Mouse (Mus musculus) MEL (cell line): Measurements from ENCODE around the gene Gm21739. TPM values are rescaled to one million over a fixed set of nuclear protein-coding genes. Genes with fewer than 3 reads are reported as not detected.
"Not testable (repeated sequence)": the region's sequence is repeated elsewhere in the genome, so short reads cannot be mapped to it uniquely, and the experiment has no call there.

Experiments
- DNase-seq: peaks from one replicate; pipeline ENCODE4 v3.0.0; 2011; ENCODE audit warnings: low read depth, low spot score
- H3K27ac ChIP-seq: 2 replicates; pipeline ENCODE4 v1.5.1; 2012; ENCODE audit warnings: low read depth, mild to moderate bottlenecking, control low read depth, low read length, moderate library complexity; ENCODE audit not compliant: control insufficient read depth
- H3K27me3 ChIP-seq, 2 experiments: fragments of 150-350 bp in 1 of 2; sonication (generic) in 1 of 2; 2 replicates each; pipeline ENCODE4 v1.6.1; 2012; ENCODE audit warnings: low read length in 2 of 2, mild to moderate bottlenecking in 2 of 2, improper control_type of control experiment in 1 of 2, moderate library complexity in 1 of 2; ENCODE audit not compliant: insufficient read depth in 2 of 2, control insufficient read depth in 1 of 2
- H3K36me3 ChIP-seq, 2 experiments: 2 replicates each; pipeline ENCODE4 v1.6.1; 2012 to 2014; ENCODE audit warnings: low read length in 2 of 2, improper control_type of control experiment in 1 of 2, inconsistent platforms in 1 of 2, mild to moderate bottlenecking in 1 of 2; ENCODE audit not compliant: insufficient read depth in 2 of 2, control insufficient read depth in 1 of 2
- H3K4me1 ChIP-seq, 2 experiments: fragments of 150-350 bp in 1 of 2; sonication (generic) in 1 of 2; 2 replicates each; pipeline ENCODE4 v1.6.1; 2012; ENCODE audit warnings: low read length in 2 of 2, improper control_type of control experiment in 1 of 2, mild to moderate bottlenecking in 1 of 2; ENCODE audit not compliant: insufficient read depth in 2 of 2, control insufficient read depth in 1 of 2
- H3K4me3 ChIP-seq, 2 experiments: fragments of 150-350 bp in 1 of 2; sonication (generic) in 1 of 2; 2 replicates each; pipeline ENCODE4 v1.5.1; 2012; ENCODE audit warnings: low read depth in 2 of 2, low read length in 2 of 2, mild to moderate bottlenecking in 2 of 2, moderate library complexity in 2 of 2, control low read depth in 1 of 2, improper control_type of control experiment in 1 of 2; ENCODE audit not compliant: control insufficient read depth in 1 of 2, insufficient read depth in 1 of 2
- H3K79me2 ChIP-seq: 2 replicates; pipeline ENCODE4 v1.6.1; 2012; ENCODE audit warnings: mild to moderate bottlenecking, low read length, moderate library complexity; ENCODE audit not compliant: control insufficient read depth, poor library complexity, insufficient read depth
- H3K9ac ChIP-seq: 2 replicates; pipeline ENCODE4 v1.6.1; 2012; ENCODE audit warnings: low read depth, mild to moderate bottlenecking, control low read depth, low read length, moderate library complexity; ENCODE audit not compliant: control insufficient read depth, poor library complexity, severe bottlenecking
- H3K9me3 ChIP-seq: fragments of 150-350 bp; sonication (generic); replicated peaks from 2 replicates; pipeline ENCODE4 v1.6.1; 2012; ENCODE audit warnings: mild to moderate bottlenecking, low read length, improper control_type of control experiment, moderate library complexity; ENCODE audit not compliant: insufficient read depth
- polyA plus RNA-seq, 2 experiments: library from polyadenylated mRNA; stranded (reverse) in 1 of 2; unstranded in 1 of 2; fragments of >175 nt in 1 of 2; fragments of >200 nt in 1 of 2; gene quantifications; 2 replicates each; pipeline versions ENCODE4 v1.2.1 to v1.2.4; 2012; ENCODE audit warnings: low replicate concordance in 2 of 2, low read depth in 1 of 2; ENCODE audit not compliant: insufficient read length in 2 of 2, insufficient read depth in 1 of 2, missing spikeins in 1 of 2
- total RNA-seq: library from RNA; depleted of rRNA; stranded (reverse); fragments of 300-350 nt; gene quantifications from 2 replicates; pipeline ENCODE4 v1.2.3, GENCODE M21; 2012; rRNA removed

Gene Gm21739
- total RNA-seq (not detected in 2 replicates), polyA plus RNA-seq (not detected)

- not testable (repeated sequence) for H3K79me2 ChIP-seq, H3K9me3 ChIP-seq, DNase-seq, H3K27ac ChIP-seq, H3K36me3 ChIP-seq, H3K9ac ChIP-seq, H3K27me3 ChIP-seq, H3K4me1 ChIP-seq, H3K4me3 ChIP-seq
These were observed at the start of gene Gm21739 for GRCm38 (mm10) chrY:44264344-44264743. TSS of gene Gm21739 (minus strand) at chrY:44264444.
